Mouse (Mus musculus) E14TG2a.4 (cell line): ENCODE results near the gene Tnni3k.

Experiments used
- H3K27me3 ChIP-seq: 2 replicates; pipeline ENCODE4 v1.6.1; 2014; ENCODE audit warnings: low read length, control low read depth; ENCODE audit not compliant: insufficient read depth
- H3K36me3 ChIP-seq: 2 replicates; pipeline ENCODE4 v1.6.1; 2014; ENCODE audit warnings: low read length, control low read depth; ENCODE audit not compliant: insufficient read depth
- H3K4me1 ChIP-seq: replicated peaks from 2 replicates; pipeline ENCODE4 v1.6.1; 2014; ENCODE audit warnings: low read depth, low read length, control low read depth
- H3K4me3 ChIP-seq: replicated peaks from 2 replicates; pipeline ENCODE4 v1.5.1; 2014; ENCODE audit warnings: mild to moderate bottlenecking, low read length
- H3K9me3 ChIP-seq: 2 replicates; pipeline ENCODE4 v1.6.1; 2014; ENCODE audit warnings: low read length, control low read depth
- CTCF ChIP-seq: conservative IDR thresholded peaks from 2 replicates; pipeline ENCODE4 v1.5.1; 2014; ENCODE audit warnings: low read length
- NANOG ChIP-seq: IDR thresholded peaks from 2 replicates; pipeline ENCODE4 v1.6.1; 2014; ENCODE audit warnings: borderline replicate concordance, low read length, mixed read lengths
- POU5F1 ChIP-seq: IDR thresholded peaks from 2 replicates; pipeline ENCODE4 v1.6.1; 2014; ENCODE audit warnings: low read length, borderline replicate concordance

Tnni3k gene

DNA sequence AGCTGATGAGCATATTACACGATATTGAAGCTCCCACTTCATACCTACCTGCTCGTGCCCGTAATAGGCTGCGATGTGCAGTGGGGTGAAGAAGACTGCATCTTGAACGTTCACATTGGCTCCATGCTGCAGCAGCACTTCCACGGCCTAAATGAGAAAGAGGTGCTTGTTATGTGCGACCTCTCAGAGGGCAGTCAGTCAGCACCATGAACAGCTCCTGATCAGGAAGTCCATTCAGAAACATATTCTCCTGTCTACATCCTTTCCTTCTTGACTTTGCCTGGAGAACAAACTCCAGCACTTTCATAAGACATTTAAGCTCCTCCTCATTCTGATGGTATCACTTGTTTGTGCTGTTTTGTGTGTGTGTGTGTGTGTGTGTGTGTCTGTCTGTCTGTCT, 76.1 kb downstream of the Tnni3k start:
- H3K36me3 ChIP-seq: no peaks in the 10 kb centered on the region
- H3K9me3 ChIP-seq: peaks cover 20% of the 10 kb centered on the region
- no peaks in the 10 kb centered on the region for H3K27me3 ChIP-seq
- H3K4me1 ChIP-seq: no peaks in the 10 kb centered on the region
- H3K4me3 ChIP-seq: no peak overlapping the region
- TF ChIP-seq NANOG (no peak), CTCF (no peak), POU5F1 (no peak)

DNA sequence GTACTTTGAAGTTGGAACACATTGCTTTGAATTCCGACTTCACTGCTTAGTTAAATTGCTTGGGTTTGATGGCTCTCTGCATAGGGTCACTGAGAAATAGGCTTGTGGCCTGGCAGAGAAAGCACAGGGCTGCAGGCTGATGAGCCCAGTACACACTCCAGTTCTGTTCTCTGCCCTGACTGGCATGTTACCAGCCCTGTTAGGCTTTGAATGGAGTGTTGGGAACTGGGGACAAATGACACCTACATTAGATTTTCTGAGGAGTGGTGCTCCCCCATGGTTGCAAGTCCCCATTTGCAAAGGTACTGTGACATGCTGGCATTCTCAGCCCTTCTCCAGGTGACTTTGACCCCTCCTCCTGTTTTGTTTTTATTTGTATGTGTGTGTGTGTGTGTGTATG, 83.6 kb downstream of the Tnni3k start:
- TF ChIP-seq POU5F1 (no peak), CTCF (no peak)
- Histone ChIP-seq H3K4me3 (no peak overlapping the region), H3K27me3 (no peaks in the 10 kb centered on the region)

DNA sequence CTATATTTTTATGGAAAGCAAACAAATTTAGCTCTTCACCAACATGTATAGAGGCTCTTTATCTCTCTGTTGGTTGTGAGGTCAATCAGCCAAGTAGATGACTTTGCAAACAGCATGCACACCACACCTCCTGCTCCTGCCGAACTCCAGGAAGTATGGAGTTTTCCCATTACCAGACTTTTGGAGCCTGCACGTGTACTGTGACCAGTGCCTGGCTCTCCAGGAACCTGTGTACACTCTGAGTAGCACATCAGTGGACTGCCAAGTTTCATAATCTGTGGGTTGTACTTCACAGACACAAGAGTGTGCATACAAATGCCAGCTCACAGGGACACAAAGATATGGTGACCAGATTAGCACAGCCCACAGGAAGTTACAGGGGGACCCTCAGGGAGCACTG, 84.2 kb downstream of the Tnni3k start:
- no peak for TF ChIP-seq CTCF
- TF ChIP-seq POU5F1: no peak
- TF ChIP-seq NANOG: no peak
- no peak overlapping the region for H3K4me3 ChIP-seq
- no peaks in the 10 kb centered on the region for H3K36me3 ChIP-seq
- no peaks in the 10 kb centered on the region for H3K4me1 ChIP-seq
- H3K9me3 ChIP-seq: no peaks in the 10 kb centered on the region
- H3K27me3 ChIP-seq: no peaks in the 10 kb centered on the region

More for the DNA sequence above, 83.6 kb downstream of the Tnni3k start:
- Histone ChIP-seq H3K4me1 (no peaks in the 10 kb centered on the region), H3K36me3 (no peaks in the 10 kb centered on the region), H3K9me3 (no peaks in the 10 kb centered on the region)

- TF ChIP-seq NANOG (no peak), CTCF (no peak), POU5F1 (no peak)
- H3K27me3 ChIP-seq: no peaks in the 10 kb centered on the region
- no peak overlapping the region for H3K4me3 ChIP-seq
- H3K4me1 ChIP-seq: no peaks in the 10 kb centered on the region
- H3K36me3 ChIP-seq: no peaks in the 10 kb centered on the region
- H3K9me3 ChIP-seq: peaks cover 13% of the 10 kb centered on the region
Observed at GRCm38 (mm10) chr3:154961284-154961683, 93.9 kb downstream of the Tnni3k start.

DNA sequence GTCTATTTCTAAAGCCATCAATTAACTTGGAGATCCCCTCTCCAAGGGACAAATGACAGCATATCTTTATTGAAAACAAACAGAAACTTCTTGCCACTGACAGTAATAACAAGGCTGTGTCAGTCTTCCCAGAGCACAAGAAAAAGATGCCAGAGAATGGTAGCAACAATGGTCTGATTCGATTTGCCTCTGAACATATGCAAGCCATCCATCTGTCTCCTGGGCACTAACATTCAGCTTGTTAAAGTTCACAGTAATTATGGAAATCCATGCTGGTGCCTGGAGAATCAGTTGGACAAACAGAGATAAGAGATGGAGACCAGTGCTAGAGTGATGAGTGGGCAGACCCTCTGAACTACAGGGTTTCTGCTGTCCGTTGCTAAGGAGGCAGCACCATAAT, 102.1 kb downstream of the Tnni3k start:
- TF ChIP-seq NANOG (no peak), CTCF (no peak), POU5F1 (no peak)
- Histone ChIP-seq H3K36me3 (no peaks in the 10 kb centered on the region), H3K4me1 (no peaks in the 10 kb centered on the region), H3K27me3 (no peaks in the 10 kb centered on the region), H3K9me3 (no peaks in the 10 kb centered on the region), H3K4me3 (no peak overlapping the region)

- Histone ChIP-seq H3K27me3 (no peaks in the 10 kb centered on the region), H3K36me3 (no peaks in the 10 kb centered on the region), H3K4me1 (no peaks in the 10 kb centered on the region), H3K9me3 (no peaks in the 10 kb centered on the region), H3K4me3 (no peak overlapping the region)
- TF ChIP-seq NANOG (no peak), CTCF (no peak), POU5F1 (no peak)
Observed at GRCm38 (mm10) chr3:154949551-154949950, 105.7 kb downstream of the Tnni3k start.

GRCm38 (mm10) chr3:154945688-154946161, 109.5 kb downstream of the Tnni3k start:
- no peaks in the 10 kb centered on the region for H3K27me3 ChIP-seq

GRCm38 (mm10) chr3:154927757-154928156, 127.5 kb downstream of the Tnni3k start:
- Histone ChIP-seq H3K36me3 (no peaks in the 10 kb centered on the region), H3K9me3 (no peaks in the 10 kb centered on the region), H3K27me3 (no peaks in the 10 kb centered on the region), H3K4me3 (no peak overlapping the region), H3K4me1 (no peaks in the 10 kb centered on the region)
- no peak for TF ChIP-seq NANOG
- TF ChIP-seq CTCF: no peak
- no peak for TF ChIP-seq POU5F1

More at GRCm38 (mm10) chr3:154945688-154946161, 109.5 kb downstream of the Tnni3k start:
- no peaks in the 10 kb centered on the region for H3K36me3 ChIP-seq
- H3K4me1 ChIP-seq: no peaks in the 10 kb centered on the region
- H3K4me3 ChIP-seq: no peak overlapping the region
- H3K9me3 ChIP-seq: no peaks in the 10 kb centered on the region
- TF ChIP-seq NANOG (no peak), CTCF (no peak), POU5F1 (no peak)

- H3K9me3 ChIP-seq: no peaks in the 10 kb centered on the region
- no peaks in the 10 kb centered on the region for H3K4me1 ChIP-seq
- H3K4me3 ChIP-seq: no peak overlapping the region
- no peaks in the 10 kb centered on the region for H3K36me3 ChIP-seq
- H3K27me3 ChIP-seq: no peaks in the 10 kb centered on the region
- TF ChIP-seq CTCF (no peak), NANOG (no peak), POU5F1 (no peak)
Observed at GRCm38 (mm10) chr3:154924936-154925335, 130.3 kb downstream of the Tnni3k start.

DNA sequence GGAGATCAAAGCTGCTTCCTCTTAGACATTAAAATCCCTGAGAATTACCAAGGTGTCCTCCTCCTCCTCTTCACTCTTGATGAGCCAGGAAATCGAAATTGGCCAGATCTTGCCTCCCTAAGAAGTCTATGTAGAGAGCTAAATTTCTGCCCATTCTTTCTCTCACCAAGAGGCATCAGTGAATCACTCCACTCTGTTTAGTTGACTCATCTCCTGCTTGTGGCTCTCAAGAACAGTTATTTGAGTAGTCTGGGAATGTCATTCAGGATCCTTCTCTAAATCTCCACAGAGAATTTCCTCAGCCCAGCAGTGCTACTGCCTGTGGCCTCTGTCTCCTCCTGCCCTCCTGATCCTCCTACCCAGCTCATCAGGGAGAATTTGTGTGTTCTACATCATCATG, 139.6 kb downstream of the Tnni3k start:
- Histone ChIP-seq H3K9me3 (no peaks in the 10 kb centered on the region), H3K4me1 (no peaks in the 10 kb centered on the region), H3K36me3 (no peaks in the 10 kb centered on the region), H3K4me3 (no peak overlapping the region), H3K27me3 (no peaks in the 10 kb centered on the region)
- TF ChIP-seq POU5F1: no peak
- no peak for TF ChIP-seq CTCF
- no peak for TF ChIP-seq NANOG
